Mouse (Mus musculus): ENCODE data around the gene Olfr1054.
"Not testable (repeated sequence)": the region's sequence is repeated elsewhere in the genome, so short reads cannot be mapped to it uniquely, and the experiment has no call there.

Olfr1054 gene

DNA sequence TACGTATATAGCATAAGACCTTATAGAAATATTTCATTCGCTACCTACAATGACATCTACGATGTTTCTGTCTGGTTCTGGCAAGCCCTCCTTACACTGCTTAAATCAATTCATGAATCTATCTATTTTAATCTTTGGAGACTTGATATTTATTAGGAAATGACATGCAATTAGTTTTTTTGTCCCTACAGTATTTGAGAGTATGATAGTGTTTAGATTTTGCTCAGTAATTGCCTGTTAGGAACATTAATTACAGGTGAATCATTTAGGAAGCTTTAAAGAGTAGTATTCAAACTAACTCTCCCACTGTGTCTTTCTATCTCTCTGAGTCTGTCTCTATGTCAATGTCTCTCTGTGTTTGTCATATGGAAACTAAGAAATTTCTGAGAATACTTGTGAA is at the start of gene Olfr1054:
Gene Olfr1054, minus strand, starts transcription at position 101 of the 400 bp plus-strand sequence.
- CTCF ChIA-PET = no interaction called here

DNA sequence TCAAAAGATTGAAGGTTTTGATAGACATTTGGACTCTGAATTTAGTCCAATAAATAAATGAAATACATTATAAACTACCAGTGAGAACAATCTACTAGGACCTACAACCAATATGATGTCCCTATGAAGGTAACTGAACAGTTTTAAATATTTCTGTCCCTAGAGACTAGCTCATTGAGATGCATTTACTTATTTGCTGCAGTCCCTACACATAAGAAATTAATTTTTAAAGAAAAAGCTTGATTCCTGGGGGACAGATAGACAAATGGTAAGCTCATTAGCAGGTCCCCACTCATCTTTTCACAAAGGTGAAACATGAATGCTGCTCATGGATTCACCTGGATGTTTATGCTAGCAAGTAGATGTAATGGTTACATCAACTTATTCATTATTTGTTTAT is 43.1 kb upstream of the Olfr1054 start, which contains the start of gene Olfr1057:
Gene Olfr1057, minus strand, starts transcription at position 101 of the 400 bp plus-strand sequence.
- CTCF ChIA-PET = no interaction called here

- CTCF ChIA-PET = not testable (repeated sequence)
Observed at GRCm38 (mm10) chr2:86366342-86366741, 31.1 kb upstream of the Olfr1054 start.

DNA sequence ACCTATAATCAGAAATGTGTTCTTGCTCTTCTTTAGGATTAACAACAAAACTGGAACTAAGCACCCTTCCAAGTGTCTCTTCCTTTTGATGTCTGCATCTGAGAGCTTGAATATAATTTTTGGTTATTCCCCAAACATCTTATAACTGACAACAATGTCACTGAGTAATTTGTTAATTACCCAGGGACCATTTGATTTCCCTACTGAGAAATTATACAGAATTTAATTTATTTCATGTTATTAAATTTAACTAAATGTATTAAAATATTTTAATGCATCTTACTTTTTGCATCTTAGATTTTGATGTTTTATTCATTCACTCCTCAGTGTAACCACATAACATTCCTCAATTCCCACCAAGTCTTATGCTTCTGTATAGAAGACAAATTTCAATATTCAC is 27.1 kb upstream of the Olfr1054 start, which contains the start of gene Olfr1056:
Gene Olfr1056, minus strand, starts transcription at position 101 of the 400 bp plus-strand sequence.
- CTCF ChIA-PET = no interaction called here

DNA sequence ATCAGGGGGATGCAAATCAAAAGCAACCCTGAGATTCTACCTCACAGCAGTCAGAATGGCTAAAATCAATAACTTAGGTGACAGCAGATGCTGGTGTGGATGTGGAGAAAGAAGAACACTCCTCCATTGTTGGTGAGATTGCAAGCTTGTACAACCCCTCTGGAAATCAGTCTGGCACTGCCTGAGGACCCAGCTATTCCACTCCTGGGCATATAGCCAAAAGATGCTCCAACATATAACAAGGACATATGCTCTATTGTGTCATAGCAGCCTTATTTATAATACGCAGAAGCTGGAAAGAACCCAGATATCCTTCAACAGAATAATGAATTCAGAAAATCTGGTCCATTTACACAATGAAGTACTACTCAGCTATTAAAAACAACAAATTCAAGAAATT is 16.5 kb upstream of the Olfr1054 start:
- CTCF ChIA-PET = interaction anchor here (0.7 kb wide), 1 partner anchor 274 kb away, joined by 3 read pairs; no protein-coding TSS in a partner anchor

DNA sequence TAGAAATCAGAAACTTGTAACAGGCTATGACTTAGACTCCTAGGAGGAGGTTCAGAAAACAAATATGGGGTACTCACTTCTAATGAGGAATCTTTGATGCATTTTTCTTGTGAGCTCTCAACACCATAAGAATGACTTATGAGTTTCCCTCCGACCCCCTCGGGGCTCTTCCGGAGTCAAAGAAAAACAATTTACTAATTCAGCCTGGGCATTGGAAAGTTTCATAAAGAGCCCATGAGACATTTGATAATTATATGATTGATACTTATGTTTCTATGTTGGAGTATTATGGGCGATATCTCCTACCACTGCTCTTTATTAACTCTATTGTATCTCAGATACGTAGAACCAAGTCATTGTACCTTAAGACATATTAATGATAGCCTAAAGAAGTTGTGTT is 15.0 kb upstream of the Olfr1054 start, which contains the start of gene Olfr1055:
Gene Olfr1055, minus strand, starts transcription at position 101 of the 400 bp plus-strand sequence.
- CTCF ChIA-PET = interaction anchor here (0.7 kb wide), 1 partner anchor 1391 kb away, joined by 5 read pairs; no protein-coding TSS in a partner anchor

DNA sequence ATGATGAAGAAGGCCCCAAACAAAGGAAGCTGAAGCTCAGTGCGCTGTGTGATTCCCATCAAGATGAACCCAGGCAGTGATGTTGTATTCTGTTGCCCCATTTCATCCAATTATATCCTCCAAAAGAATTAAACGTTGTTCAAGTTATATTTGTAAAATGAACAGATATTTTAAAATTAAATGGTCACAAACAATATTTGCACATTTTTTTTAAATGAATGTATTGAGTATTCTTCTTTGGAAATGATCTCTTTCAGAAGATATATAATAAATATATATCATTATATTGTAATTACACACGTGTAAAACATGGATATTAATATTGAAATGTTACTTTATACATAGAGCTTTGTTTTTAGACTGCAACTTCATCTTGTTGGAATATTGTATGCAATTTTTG is 20.0 kb downstream of the Olfr1054 start, which contains the start of gene Olfr1053:
Gene Olfr1053, minus strand, starts transcription at position 101 of the 400 bp plus-strand sequence.
- CTCF ChIA-PET = no interaction called here

- CTCF ChIA-PET = no interaction called here
Observed at GRCm38 (mm10) chr2:86292155-86292554, 43.1 kb downstream of the Olfr1054 start, which contains the start of gene Olfr1052. Gene Olfr1052, plus strand, starts transcription at chr2:86292455.
